Mouse (Mus musculus): ENCODE measurements around the gene Slc25a53.
A peak's percentile ranks its signal among the peaks of the same experiment; 100 is the strongest.
"Not testable (repeated sequence)": the region's sequence is repeated elsewhere in the genome, so short reads cannot be mapped to it uniquely, and the experiment has no call there.

Slc25a53 gene

DNA sequence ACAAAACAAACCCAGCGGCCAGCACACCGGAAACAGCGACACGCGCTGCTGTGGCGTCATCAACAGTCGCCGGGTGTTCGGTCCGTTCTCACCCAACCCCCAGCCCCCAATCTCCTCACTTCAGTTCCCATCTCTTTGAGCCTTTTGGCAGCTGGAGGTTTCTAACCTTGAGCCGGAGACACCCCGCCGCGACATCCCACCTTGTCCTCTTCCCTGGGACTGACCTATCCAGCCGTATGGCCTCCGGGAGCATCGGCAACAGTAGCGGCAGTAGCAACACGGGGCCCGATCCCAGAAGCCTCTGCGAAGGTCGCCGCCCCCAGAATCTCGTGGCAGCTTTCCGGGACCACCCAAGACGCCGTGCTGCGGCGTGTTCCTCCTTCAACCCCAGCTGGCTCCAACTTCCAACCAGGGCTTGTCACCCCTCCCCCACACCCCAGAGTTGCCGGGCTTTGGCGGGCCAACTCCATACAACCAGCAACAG, at the start of gene Slc25a53:
TSS of gene Slc25a53 (minus strand) at position 303 of the 484 bp plus-strand sequence.
- DNase-seq (ENCODE audit: low read depth, low spot score): peak; percentile 95

DNA sequence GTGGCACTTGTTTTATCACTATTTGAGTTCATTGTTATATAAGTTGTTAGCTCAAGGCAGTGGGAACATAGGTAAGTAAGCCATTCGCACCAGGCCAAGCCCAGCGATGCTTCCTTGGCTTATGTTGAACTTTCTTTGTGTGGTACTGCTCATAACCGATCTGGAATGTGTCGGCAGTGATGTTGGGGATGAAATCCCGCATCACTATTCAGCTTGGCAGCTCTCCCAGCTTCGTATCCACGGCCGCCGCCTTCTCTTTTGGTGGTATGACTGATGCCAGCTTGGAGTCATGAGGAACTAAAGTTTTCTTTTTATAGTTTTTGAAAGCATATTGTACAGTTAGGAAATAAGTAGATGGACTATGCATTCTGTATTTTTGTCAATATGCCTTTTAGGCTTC, 25.1 kb upstream of the Slc25a53 start:
- DNase-seq (ENCODE audit: low read depth, low spot score): no peak

DNA sequence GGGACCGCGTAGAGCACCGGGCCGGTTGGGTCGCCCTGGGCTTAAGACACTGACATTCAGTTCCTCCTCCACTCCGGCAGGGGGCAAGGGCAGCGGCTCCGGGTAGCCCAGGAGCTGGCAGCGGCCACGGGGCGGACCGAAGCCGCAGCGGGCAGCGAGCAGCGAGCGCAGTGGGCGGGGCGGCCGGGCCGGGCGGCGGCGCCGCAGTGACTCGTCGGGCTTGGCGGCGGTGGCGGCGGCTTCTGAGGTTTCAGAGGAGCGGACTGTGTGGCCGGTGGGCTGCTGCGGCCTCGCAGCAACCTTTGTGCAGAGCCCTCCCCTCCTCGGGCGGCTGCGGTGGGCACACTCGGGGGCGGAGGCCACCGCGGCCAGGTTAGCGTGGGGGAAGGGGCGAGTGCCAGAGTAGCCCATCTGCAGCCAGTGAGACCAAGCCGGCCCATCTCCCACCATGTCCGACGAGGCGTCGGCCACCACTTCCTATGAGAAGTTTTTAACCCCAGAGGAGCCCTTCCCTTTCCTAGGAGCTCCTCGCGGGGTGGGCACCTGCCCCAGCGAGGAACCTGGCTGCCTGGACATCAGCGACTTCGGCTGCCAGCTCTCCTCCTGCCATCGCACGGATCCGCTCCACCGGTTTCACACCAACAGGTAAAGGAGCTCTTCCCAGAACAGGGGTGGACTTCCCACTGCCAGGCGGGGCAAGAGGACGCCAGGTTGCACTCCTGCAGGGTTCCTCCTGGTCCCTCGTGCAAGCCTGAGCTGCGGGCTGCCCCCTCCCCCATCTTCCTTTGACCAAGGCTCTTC, 11.5 kb upstream of the Slc25a53 start, which contains the start of gene Fam199x:
TSS of gene Fam199x (plus strand) at position 170 of the 801 bp plus-strand sequence.
- peak; percentile 77 for DNase-seq (ENCODE audit: low read depth, low spot score)

DNA sequence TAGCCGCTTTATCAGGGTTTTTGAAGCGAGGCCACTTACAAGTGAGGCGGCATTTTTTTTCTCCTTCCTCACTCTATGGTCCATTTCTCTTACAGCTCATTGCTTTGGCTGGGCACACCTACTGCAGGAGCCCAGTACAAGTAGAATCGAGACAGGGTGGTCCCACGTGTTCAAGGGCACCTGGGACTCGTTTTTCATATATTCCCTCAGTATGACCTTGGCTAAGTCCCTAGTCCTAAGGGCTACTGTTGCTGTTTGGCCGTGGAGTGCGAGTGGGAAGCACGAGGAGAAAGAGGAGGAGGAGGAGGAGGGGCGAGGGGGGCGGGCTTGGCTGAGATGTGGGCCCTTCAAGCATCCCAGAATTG, 10.9 kb upstream of the Slc25a53 start:
- no peak for DNase-seq (ENCODE audit: low read depth, low spot score)

DNA sequence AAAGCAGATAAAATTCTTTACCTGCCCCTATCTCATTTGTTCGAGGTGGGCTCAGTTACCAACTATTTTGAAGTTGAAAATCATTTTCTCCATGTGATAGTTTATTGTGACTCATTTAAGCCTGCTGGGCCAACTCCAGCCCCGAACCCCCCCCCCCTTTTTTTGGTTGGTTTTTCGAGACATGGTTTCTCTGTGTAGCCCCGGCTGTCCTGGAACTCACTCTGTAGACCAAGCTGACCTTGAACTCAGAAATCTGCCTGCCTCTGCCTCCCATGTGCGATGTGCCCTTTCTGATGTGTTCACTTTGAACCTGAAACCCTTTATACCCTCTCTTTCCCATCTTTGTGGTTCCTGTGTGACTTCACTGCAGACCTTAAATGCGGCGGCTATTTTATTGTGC, 400 bp upstream of the Slc25a53 start:
- DNase-seq (ENCODE audit: low read depth, low spot score): no peak

DNA sequence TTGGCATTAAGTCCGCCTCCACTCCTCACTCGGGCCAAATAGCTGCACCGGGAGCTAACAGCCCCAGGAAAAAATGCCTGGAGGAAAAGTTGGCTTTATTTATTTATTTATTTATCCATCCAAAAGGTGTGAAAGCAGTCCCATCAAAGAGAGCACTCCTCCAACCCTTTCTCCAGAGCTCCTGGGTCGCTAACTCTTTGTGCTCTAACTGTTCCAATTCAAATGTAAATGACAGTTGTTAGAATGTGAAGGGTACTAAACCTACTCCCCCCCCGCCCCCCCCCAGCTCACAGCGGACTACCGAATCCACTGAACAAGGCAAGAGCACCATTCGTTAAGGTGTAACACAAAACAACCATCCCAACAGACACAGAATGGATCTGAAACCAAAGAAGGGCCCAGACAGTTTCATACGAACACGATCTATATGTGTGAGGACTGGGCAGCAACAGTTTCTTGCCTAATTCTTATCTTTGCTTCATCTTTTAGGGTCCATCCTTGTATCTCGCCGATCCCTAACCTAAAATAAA, 567 bp downstream of the Slc25a53 start:
- peak; percentile 68 for DNase-seq (ENCODE audit: low read depth, low spot score)

DNA sequence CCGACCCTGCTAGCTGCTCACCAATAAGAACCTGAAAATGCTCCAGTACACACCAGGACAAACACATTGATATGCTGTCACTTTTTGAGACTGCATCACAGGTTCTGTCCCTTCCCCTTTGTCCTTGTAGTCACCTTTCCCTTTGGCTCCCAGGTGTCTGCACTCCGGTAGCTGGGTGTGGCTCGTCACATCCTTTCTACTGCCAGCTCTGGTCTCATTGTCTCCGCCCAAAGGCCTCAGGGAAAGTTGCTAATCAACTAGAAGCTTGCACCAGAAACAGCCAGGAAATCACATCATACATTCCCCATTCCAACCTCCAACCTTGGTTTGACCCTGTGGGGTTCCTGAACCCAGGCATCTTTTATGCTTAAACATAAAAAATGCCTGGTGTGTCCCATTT, 3.8 kb downstream of the Slc25a53 start:
- DNase-seq (ENCODE audit: low read depth, low spot score): peak; percentile 79

DNA sequence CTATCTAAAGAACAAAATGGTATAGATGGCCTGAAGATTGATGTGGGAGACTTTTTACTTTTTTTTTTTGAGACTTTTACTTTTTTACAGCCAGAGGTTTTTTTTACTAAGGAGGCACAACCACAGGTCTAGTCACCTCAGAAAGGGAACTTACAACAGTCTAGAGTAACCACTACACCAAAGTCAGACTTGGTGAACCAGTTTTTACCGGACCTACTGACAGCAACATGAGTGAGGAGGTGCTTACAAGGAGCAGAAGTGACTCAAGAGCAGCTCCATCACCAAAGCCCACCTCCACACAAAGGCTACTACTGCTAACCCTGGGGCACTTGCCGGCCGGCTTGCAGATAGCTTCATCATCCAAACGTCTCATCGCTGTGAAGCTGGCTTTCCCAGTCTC, 6.4 kb downstream of the Slc25a53 start:
- DNase-seq (ENCODE audit: low read depth, low spot score): no peak

DNA sequence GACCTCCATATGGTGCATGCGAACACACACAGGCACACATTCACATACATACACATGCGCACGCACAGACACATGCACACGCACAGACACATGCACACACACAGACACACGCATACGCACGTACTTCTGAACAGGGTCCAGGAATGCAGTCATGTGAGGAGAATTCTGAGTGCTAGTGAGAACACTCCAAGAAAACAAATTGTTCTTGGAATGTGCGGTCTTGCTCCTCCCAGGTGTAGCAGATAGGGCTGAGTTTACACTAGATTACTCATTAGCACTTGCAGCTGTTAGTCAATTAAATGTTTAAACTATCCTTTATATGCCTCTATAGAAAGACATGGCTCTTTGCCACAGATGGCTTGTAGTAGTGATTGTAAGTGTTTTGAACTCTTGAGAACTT, 7.2 kb downstream of the Slc25a53 start:
- DNase-seq (ENCODE audit: low read depth, low spot score): no peak

DNA sequence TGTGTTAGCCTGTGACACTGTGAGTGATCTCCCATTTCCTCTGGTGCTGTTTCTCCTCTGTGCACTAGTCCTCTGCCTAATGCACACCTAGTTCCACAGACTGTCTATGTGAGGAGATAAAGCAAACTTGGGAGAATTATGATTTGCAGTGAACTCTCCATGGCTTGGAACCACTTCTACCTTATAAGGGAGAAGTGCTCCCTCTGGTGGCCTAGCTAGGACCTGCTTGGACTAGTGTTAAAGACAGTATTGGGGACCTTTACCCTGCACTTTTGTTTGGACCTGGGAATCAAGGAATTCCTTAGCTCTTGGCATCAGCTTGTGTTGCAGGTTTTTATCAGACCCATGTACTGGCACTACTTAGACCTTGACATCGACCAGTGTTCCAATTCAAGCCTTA, 18.8 kb downstream of the Slc25a53 start:
- DNase-seq (ENCODE audit: low read depth, low spot score): peak; percentile 77

DNA sequence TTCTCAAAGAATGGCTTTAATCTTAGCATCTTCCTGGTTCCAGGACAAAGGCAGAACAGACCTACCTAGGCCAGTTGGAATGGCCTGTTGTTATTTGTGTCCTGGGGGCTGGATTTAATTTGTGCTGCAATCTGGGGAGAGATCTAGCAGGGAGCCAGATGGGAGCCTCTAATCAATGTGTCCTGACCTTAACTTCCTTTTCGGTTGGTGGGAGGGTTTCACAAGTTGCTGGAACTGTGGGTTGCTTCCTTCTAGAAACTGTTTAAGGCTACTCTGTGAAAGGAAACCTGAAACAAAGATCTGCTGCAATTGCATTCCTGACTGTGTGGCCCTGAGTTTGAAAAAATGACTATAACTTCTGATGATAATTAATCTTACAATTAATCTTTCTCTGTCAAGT, 20.4 kb downstream of the Slc25a53 start:
- DNase-seq (ENCODE audit: low read depth, low spot score): no peak

DNA sequence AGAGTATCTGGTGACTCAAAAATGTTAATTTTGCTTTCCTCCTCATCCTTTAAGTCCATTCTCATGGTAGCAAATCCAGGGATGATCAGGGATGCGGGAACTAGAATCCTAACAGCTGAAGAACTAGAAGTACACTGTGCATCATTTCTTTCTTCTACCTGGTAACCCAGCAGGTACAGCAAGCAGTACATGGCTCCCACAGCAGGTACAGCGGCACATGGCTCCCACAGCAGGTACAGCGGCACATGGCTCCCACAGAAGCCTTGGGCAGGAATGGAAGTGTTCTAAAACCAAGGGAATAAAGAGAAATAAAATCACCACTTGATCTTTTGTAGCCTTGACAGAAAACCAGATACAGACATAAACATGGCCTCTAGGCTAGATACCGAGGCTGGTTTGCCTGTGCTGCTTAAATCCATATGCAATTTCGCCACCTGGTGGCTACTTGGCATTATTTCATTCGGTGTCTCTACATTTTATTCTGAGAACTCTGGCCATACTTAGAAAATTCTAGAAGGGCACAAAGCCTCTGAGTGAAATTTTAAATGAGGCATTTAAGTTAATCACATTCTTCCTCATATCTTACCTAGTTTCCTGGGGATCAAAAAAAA, 22.9 kb downstream of the Slc25a53 start:
- DNase-seq (ENCODE audit: low read depth, low spot score): peak; percentile 65

DNA sequence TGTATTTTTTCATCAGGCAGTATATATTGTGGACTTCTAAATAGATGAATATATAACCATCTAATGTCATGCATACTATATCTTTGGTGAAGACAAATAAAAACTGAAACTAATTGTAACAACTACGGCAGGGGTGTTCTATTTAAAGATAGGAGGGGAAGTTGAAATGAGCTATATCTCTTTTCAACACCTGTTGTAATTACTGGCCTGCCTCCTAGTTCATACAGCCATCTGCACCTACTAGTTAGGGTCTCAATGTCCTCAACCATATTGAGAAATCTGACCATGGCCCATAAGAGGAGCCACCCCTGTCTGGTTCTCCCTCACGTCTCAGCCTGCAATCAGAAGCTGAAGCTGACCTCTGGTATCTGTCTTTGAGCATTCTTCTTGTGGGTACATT, 41.8 kb downstream of the Slc25a53 start:
- no peak for DNase-seq (ENCODE audit: low read depth, low spot score)

DNA sequence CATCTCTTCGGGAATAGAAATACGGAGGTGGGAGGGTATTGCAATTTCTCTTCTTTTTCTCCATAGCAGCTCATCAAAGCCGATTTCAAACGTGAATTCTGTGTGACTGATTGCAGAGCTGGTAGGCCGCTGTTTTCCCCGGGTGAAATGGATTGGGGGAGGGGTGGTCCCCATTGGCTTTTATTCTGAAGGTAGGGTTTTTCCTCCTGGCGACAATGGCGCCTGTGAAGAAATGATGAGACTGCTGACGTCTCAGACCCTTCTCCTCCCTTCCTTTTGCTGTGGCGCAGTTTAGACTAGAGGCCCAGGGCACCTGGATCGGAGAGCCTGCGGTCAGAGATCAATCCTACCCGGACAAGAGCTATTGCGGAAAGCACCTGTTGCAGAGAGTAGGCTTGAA, 44.5 kb downstream of the Slc25a53 start:
- no peak for DNase-seq (ENCODE audit: low read depth, low spot score)

DNA sequence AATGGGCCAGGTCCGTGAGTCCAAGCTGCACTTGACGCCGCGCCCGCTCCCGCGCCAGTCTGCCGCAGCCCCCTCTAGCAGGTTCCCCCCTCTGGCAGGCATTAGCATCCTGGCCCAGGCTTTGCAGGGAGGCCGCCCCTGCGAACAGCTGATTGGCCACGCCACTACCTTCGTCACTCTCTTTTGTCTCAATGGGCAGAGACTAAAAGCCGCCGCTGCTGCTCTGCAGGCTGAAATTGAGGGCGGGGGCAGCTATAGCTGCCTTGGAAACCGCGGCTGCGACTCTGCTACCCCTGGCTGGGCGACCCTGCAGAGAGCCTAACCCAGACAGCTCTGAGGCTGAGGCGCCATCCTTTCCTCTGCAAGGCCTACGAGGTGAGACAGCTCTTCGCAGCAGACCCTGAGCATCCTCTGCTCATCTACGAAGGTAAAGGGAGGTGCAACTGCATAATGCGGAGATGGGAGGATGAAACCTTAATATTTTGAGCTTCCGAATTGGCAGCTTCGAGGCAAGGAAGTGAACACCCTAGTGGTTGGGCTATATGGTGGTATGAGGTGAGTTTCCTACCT, 45.0 kb downstream of the Slc25a53 start, which contains the start of gene Zcchc18:
TSS of gene Zcchc18 (plus strand) at position 178 of the 570 bp plus-strand sequence.
- DNase-seq (ENCODE audit: low read depth, low spot score): peak; percentile 74

DNA sequence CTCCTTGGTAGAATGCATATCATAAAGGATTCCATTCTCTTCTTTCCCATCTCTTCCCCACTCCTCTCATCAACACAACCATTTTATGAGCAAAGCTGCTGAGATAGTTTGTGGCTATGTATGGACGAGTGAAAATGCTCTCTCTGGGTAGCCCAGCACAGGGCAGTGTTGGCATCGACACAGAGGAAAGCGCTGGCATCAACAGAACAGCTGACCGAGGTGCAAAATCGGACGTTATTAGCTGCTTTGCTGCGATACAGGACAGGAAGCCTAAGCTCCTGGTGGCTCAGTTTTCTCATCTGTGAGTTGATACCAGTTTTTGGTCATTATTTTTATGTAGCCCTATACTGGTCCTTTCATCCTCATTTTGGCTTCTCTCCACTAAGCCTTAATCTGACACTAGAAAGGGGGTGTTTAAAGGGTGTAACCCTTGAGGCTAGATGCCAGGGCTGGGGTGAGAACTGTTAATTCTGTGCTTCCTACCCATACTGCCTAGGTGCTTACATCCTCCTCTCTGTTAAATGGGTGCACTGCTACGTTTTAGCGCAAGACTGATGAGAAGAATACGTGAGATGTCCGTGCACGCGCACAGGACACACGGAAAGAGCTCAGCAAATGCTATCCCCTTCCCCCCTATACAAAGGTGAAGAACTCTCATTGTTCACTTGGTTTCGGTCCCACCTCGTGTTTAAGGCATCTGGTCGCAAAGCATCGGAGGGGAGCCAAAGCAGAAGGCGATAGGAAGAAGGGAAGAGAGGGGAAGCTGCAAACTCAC, 45.7 kb downstream of the Slc25a53 start:
- no peak for DNase-seq (ENCODE audit: low read depth, low spot score)

DNA sequence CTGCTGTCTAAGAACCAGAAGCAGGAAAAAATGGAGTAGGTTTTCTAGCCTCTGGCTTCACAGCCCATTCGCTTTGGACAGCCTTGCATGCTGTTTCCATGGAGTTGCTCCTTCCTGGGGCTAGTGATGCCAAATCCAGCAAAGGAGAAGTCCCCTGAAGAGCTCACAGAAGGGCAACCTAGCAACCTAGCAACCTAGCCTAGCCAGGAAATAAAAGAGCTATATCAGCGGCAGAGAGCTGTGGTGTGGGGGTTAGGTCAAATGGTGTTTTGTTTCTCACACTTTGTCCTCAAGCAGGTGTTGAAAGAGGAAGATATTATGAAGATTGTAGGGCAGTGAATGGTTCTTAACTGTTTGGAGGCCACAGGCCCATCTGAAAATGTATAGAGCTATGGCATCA, 46.8 kb downstream of the Slc25a53 start:
- DNase-seq (ENCODE audit: low read depth, low spot score): no peak

DNA sequence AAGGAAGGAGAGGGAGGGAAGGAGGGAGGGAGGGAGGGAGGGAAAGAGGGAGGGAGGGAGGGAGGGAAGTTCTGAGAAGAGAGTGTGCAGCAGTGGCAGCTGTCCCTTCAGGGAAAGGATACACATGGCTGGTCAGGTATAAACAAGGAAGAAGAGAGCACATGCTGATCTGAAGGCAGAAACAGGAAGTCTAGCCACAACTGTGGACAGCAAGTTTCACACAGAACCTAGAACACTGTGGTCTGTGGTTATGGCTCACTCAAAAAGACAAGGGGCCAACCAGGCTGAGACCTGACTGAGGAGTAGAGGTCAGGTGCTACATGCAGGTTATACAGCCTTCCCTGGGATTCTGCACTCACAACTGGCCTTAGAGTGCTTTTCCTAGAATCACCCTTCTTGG, 52.1 kb downstream of the Slc25a53 start:
- DNase-seq (ENCODE audit: low read depth, low spot score): no peak

DNA sequence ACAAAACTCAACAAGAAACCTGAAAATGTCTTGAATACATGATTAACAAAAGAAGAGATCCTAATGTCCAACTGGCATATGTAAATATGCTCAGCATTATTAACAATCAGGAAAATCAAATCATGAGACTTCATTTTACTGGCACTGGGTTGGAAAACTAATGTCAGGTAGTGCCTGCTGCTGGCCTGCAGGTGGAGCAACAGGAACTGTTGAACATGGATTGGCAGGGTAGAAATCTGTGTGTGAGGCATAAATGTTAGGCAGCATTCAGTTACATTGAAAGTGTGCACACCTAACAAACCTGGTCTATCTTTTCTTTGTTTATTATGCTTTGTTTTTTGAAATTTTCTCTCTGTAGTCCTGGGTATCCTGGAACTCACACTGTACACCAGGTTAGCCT, 59.5 kb downstream of the Slc25a53 start:
- DNase-seq (ENCODE audit: low read depth, low spot score): peak; percentile 41

DNA sequence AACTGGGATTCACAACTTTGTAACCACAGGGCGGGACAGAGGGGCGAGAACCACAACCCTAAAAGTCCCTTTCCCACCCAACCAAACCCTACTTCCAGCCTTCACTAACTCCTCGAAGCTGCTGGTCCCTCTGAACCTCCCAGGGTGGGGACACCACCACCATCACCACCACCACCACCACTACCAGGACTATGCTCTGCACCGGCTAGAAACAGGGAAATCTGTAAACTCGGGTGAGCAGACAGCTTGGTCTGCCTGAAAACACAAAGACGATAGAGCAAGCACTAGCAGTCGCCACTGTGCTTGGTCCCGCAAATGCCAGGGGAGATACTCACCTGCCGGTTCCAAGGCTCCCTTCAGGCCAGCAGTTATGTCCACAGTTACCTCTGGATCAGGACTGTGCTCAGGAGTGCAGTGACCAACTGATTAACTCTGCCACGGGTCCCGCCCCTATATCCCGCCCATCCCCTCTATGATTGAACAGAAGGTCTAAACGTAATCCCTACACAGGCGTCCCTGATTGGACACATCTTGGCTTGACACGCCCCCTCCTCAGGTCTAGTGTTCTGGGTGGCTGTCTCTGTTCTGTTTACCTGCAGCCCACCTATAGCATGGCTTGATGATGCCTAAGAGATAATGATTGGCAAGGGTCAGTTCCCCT, 61.5 kb downstream of the Slc25a53 start, which contains the start of the genes Tmsb15l and Tmsb15b1:
TSS of gene Tmsb15l (minus strand) at position 446 of the 661 bp plus-strand sequence.
TSS of gene Tmsb15b1 (minus strand) at position 451 of the 661 bp plus-strand sequence.
- peak; percentile 88 for DNase-seq (ENCODE audit: low read depth, low spot score)

DNA sequence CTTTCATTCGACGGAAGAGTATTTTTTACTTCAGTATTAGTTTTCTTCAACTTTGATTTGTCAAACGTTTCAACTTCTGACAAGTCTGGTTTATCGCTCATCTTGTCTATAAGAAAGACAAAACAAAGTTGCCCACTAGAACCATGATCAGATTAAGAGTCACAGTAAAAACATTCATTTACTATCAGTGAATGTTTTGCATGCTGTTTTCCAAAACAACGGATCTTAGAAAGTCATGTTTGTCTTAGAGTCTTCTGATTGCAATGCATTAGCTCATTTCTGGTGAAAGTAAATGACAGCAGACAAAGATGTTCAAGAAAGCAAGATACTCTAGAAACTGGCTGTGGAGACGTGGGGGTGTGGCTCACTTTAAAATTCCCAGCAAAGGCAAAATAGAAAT, 62.7 kb downstream of the Slc25a53 start, which contains the start of gene Tmsb15b2:
TSS of gene Tmsb15b2 (minus strand) at position 101 of the 400 bp plus-strand sequence.
- not testable (repeated sequence) for DNase-seq (ENCODE audit: low read depth, low spot score)
